Mouse (Mus musculus) mesoderm, embryonic 11.5 days (tissue): ENCODE measurements around the gene Usf3.

Experiments used
- DNase-seq: peaks from one replicate; pipeline ENCODE4 v3.0.0-alpha.2; 2012; ENCODE audit warnings: low read depth, low spot score

Usf3 gene

GRCm38 (mm10) chr16:44173155-44173941, at the start of gene Usf3:
Gene Usf3, plus strand, starts transcription at chr16:44173246.
- peak; percentile 24 for DNase-seq

- DNase-seq = no peak
Observed at GRCm38 (mm10) chr16:44123786-44124185, 49.3 kb upstream of the Usf3 start.

GRCm38 (mm10) chr16:44124713-44125112, 48.3 kb upstream of the Usf3 start:
- no peak for DNase-seq

- DNase-seq = no peak
Observed at GRCm38 (mm10) chr16:44125436-44125835, 47.6 kb upstream of the Usf3 start.

GRCm38 (mm10) chr16:44126437-44126836, 46.6 kb upstream of the Usf3 start:
- no peak for DNase-seq

- no peak for DNase-seq
Observed at GRCm38 (mm10) chr16:44132300-44132699, 40.7 kb upstream of the Usf3 start.

- no peak for DNase-seq
Observed at GRCm38 (mm10) chr16:44133187-44133586, 39.9 kb upstream of the Usf3 start.

GRCm38 (mm10) chr16:44136511-44137021, 36.5 kb upstream of the Usf3 start:
- no peak for DNase-seq

- DNase-seq = no peak
Observed at GRCm38 (mm10) chr16:44138377-44138978, 34.6 kb upstream of the Usf3 start.

- peak; percentile 93 for DNase-seq
Observed at GRCm38 (mm10) chr16:44138979-44139535, 34.0 kb upstream of the Usf3 start.

GRCm38 (mm10) chr16:44139536-44140185, 33.4 kb upstream of the Usf3 start, which contains the start of the genes Atp6v1a and Naa50:
Gene Atp6v1a, minus strand, starts transcription at chr16:44139705.
Gene Naa50, plus strand, starts transcription at chr16:44139830.
- peak; percentile 94 for DNase-seq

GRCm38 (mm10) chr16:44140186-44140787, 32.8 kb upstream of the Usf3 start:
- DNase-seq = peak; percentile 73

- no peak for DNase-seq
Observed at GRCm38 (mm10) chr16:44141483-44141882, 31.6 kb upstream of the Usf3 start.

- no peak for DNase-seq
Observed at GRCm38 (mm10) chr16:44149002-44149767, 23.9 kb upstream of the Usf3 start.

- DNase-seq = no peak
Observed at GRCm38 (mm10) chr16:44154497-44155057, 18.5 kb upstream of the Usf3 start.

GRCm38 (mm10) chr16:44159325-44159724, 13.7 kb upstream of the Usf3 start:
- DNase-seq = no peak

- no peak for DNase-seq
Observed at GRCm38 (mm10) chr16:44163831-44164230, 9.2 kb upstream of the Usf3 start.

- no peak for DNase-seq
Observed at GRCm38 (mm10) chr16:44165182-44165581, 7.9 kb upstream of the Usf3 start.

- no peak for DNase-seq
Observed at GRCm38 (mm10) chr16:44168990-44169389, 4.1 kb upstream of the Usf3 start.
